Mouse (Mus musculus) liver, embryonic 14.5 days (tissue): Measurements from ENCODE around the gene Tmem106a. TPM values are rescaled to one million over a fixed set of nuclear protein-coding genes. Genes with fewer than 3 reads are reported as not detected.
"Not testable (repeated sequence)": the region's sequence is repeated elsewhere in the genome, so short reads cannot be mapped to it uniquely, and the experiment has no call there.

Experiments used
- ATAC-seq: fragments of 200-750 bp; cut with Nextera tagmentation; 2 replicates; pipeline ENCODE4 v1.8.0; 2017; ENCODE audit warnings: moderate number of reproducible peaks, mild to moderate bottlenecking, moderate library complexity; ENCODE audit not compliant: insufficient read depth
- DNase-seq, 3 experiments: peaks; one replicate each; pipeline ENCODE4 v3.0.0-alpha.2; 2012 to 2013; ENCODE audit warnings: low read depth in 3 of 3, low spot score in 3 of 3
- H3K27ac ChIP-seq: fragments of 300-500 bp; sonication (generic); 2 replicates; pipeline ENCODE4 v1.5.1; 2014; ENCODE audit warnings: moderate library complexity, mild to moderate bottlenecking, control low read depth, inconsistent platforms
- H3K27me3 ChIP-seq: fragments of 300-500 bp; sonication (generic); 2 replicates; pipeline ENCODE4 v1.6.1; 2014; ENCODE audit warnings: mild to moderate bottlenecking, low read length, moderate library complexity; ENCODE audit not compliant: control insufficient read depth, insufficient read depth
- H3K36me3 ChIP-seq: fragments of 300-500 bp; sonication (generic); replicated peaks from 2 replicates; pipeline ENCODE4 v1.6.1; 2014; ENCODE audit warnings: low read depth; ENCODE audit not compliant: control insufficient read depth, insufficient read depth
- H3K4me1 ChIP-seq, 2 experiments: fragments of 200-500 bp in 1 of 2; fragments of 300-500 bp in 1 of 2; sonication (generic) in 1 of 2; replicated peaks; 2 replicates each; pipeline ENCODE4 v1.6.1; 2012 to 2014; ENCODE audit warnings: antibody characterized with exemption in 1 of 2, inconsistent platforms in 1 of 2, low read length in 1 of 2; ENCODE audit not compliant: control insufficient read depth in 2 of 2, insufficient read depth in 2 of 2
- H3K4me2 ChIP-seq: fragments of 300-500 bp; sonication (generic); 2 replicates; pipeline ENCODE4 v1.6.1; 2014; ENCODE audit warnings: low read depth, mild to moderate bottlenecking, control low read depth, moderate library complexity
- H3K4me3 ChIP-seq, 2 experiments: fragments of 200-500 bp in 1 of 2; fragments of 300-500 bp in 1 of 2; sonication (generic) in 1 of 2; 2 replicates each; pipeline ENCODE4 v1.5.1; 2012 to 2014; ENCODE audit warnings: low read depth in 2 of 2, low read length in 2 of 2, mild to moderate bottlenecking in 2 of 2, control low read depth in 1 of 2, inconsistent platforms in 1 of 2, moderate library complexity in 1 of 2; ENCODE audit not compliant: insufficient read depth in 1 of 2
- H3K9ac ChIP-seq: fragments of 300-500 bp; sonication (generic); replicated peaks from 2 replicates; pipeline ENCODE4 v1.6.1; 2014; ENCODE audit warnings: mild to moderate bottlenecking, control low read depth, moderate library complexity
- H3K9me3 ChIP-seq: fragments of 300-500 bp; sonication (generic); 2 replicates; pipeline ENCODE4 v1.6.1; 2016; ENCODE audit warnings: low read length, mixed read lengths; ENCODE audit not compliant: control insufficient read depth
- CTCF ChIP-seq: IDR thresholded peaks from 2 replicates; pipeline ENCODE4 v1.5.1; 2016; ENCODE audit warnings: antibody characterized with exemption, low read depth, control low read depth
- EP300 ChIP-seq: IDR thresholded peaks from 2 replicates; pipeline ENCODE4 v1.6.1; 2016; ENCODE audit warnings: antibody characterized with exemption, low read depth
- WGBS: fragments of 180-500 bp; shearing (Covaris S2); extraction: QIAGEN DNeasy Blood & Tissue Kit; methylation state at CpG from one replicate; pipeline ENCODE4 v1.1.7; 2014; ENCODE audit not compliant: insufficient replicate concordance; 5-methylcytosine and 5-hydroxymethylcytosine counted together
- polyA plus RNA-seq, 2 experiments: library from polyadenylated mRNA; depleted of rRNA in 1 of 2; stranded (reverse) in 1 of 2; unstranded in 1 of 2; fragments of >200 nt; fragmentation: Nextera tagmentation in 1 of 2; extraction: Ambion mirVana in 1 of 2; gene quantifications; 2 replicates each; pipeline versions ENCODE4 v1.2.1 to v1.2.3; 2012 to 2014

Gene Tmem106a
- polyA plus RNA-seq, 2 experiments: 5.4 to 7.3 TPM

DNA sequence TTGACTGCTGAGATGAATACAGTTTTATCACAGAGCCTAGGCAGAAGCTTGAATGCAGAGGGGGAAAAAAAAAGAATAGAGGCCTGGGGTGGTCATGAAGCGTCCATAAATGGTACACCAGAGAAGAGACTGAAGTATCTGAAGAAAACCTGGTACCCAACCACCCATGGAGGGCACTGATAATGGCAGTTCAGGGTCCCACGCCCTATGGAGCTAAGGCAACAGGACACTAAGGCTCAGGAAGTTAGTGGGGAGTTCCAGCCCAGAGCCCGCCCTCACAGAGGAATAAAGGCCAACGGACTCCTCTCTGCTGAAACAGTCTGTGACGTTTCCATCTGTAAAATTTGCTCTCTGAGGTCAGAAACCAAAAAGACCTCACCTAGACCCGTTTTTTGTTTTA, 33.3 kb downstream of the Tmem106a start:
- no peak overlapping the region; the same call in 1 of the 2 replicates for H3K9ac ChIP-seq
- peak in 1 of 3 experiments; percentile 47 for DNase-seq
- H3K4me2 ChIP-seq: peak overlapping the region; percentile 23
- H3K36me3 ChIP-seq: no peaks in the 10 kb centered on the region
- 20% methylated on average over 6 of the region's 6 CpGs for WGBS
- peak overlapping the region; percentile 48 for H3K27ac ChIP-seq
- TF ChIP-seq CTCF (no peak), EP300 (peak; percentile 47)
- peaks cover 35 to 48% of the 10 kb centered on the region in 2 experiments for H3K4me1 ChIP-seq
- no peak overlapping the region for H3K4me3 ChIP-seq
- no peaks in the 10 kb centered on the region for H3K9me3 ChIP-seq
- no peaks in the 10 kb centered on the region for H3K27me3 ChIP-seq
- ATAC-seq: peak; percentile 78

DNA sequence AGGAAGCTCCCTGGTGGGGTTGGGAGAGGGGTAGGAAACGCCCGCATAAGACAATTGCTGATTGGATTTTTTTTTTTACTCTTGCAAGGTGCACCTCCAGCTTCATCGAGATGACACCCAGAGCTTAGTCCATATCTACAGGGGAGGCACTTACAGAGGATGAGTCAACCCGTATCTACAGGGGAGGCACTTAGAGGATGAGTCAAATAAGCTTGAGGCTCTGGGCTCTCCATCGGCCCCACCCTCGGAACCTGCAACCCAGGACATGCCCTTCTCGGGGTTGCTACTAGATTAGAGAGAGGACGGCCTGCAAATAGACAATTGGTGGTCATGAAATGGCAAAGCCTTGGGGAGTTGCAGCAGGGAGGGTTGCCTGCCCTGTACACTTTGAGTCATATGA, 34.1 kb downstream of the Tmem106a start:
- Histone ChIP-seq H3K27me3 (no peaks in the 10 kb centered on the region), H3K27ac (peak overlapping the region; percentile 48), H3K36me3 (no peaks in the 10 kb centered on the region), H3K4me2 (peak overlapping the region; percentile 23), H3K4me1 (peaks cover 35 to 43% of the 10 kb centered on the region in 2 experiments), H3K9me3 (no peaks in the 10 kb centered on the region), H3K4me3 (no peak overlapping the region), H3K9ac (no peak overlapping the region; the same call in 1 of the 2 replicates)
- DNase-seq (peak in 1 of 3 experiments; percentile 24), ATAC-seq (peak; percentile 59)
- no peak for TF ChIP-seq EP300
- no peak for TF ChIP-seq CTCF
- 43% methylated on average over 8 of the region's 8 CpGs for WGBS

DNA sequence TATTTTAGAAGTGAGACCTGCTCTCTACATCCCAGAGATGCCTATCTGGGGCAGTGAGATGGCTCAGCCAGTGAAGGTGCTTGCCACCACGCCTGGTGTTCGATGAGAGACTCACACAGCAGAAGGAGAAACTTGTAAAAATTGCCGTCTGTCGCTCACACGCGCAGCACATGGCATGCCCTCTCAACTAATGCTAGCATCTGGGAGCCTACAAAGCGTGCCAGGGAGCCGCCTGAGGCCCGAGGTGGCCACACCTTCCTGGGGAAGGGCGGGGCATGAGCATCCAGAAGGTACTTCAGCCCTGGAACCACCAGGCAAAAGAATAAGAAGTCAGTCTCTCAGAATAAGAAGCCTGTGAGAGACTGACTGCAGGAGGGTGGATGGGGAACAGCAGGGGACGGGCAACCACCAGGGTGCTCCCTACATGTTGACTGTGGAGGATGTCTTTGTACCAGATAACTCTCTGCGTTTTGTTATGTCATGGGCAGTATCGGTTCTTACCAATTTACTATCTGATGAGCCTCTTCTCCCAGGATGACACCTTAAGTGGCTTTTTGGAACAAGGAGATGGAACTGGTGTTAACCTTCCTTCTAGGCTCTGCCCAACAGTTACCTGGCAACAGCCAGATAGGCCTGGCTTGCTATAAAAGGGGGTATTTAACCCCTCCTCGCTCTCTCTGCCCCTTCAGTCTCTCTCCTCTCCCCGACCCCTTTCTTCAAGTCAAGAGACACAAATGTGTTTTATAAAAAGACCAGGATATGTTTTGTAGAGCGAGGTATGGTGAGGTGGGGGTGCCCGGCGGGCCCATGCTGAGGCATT, 35.1 kb downstream of the Tmem106a start:
- Histone ChIP-seq H3K27ac (peak overlapping the region; percentile 31), H3K27me3 (no peaks in the 10 kb centered on the region), H3K4me2 (peak overlapping the region; percentile 13), H3K36me3 (no peaks in the 10 kb centered on the region), H3K4me1 (peaks cover 35 to 43% of the 10 kb centered on the region in 2 experiments), H3K9ac (0 out of 2 replicates have a peak overlapping the region, but pooled peaks have one; percentile 9), H3K4me3 (no peak overlapping the region), H3K9me3 (no peaks in the 10 kb centered on the region)
- DNase-seq (peak in 1 of 3 experiments; percentile 41), ATAC-seq (peak; percentile 34; the same call in 1 of the 2 replicates)
- WGBS: 29% methylated on average over 18 of the region's 18 CpGs
- TF ChIP-seq EP300 (no peak), CTCF (0 out of 2 replicates have a peak, but pooled peaks have one; percentile 29)

- TF ChIP-seq EP300 (no peak), CTCF (no peak)
- ATAC-seq (no peak), DNase-seq (peak in 2 of 3 experiments; percentile 67 to 68)
- no peak overlapping the region for H3K9ac ChIP-seq
- peak overlapping the region; percentile 13; the same call in 1 of the 2 replicates for H3K4me2 ChIP-seq
- H3K9me3 ChIP-seq: no peaks in the 10 kb centered on the region
- H3K27me3 ChIP-seq: no peaks in the 10 kb centered on the region
- H3K4me3 ChIP-seq: no peak overlapping the region
- H3K4me1 ChIP-seq: peaks cover 35 to 43% of the 10 kb centered on the region in 2 experiments
- no peaks in the 10 kb centered on the region for H3K36me3 ChIP-seq
- no peak overlapping the region; the same call in 1 of the 2 replicates for H3K27ac ChIP-seq
- WGBS: 15% methylated on average over 8 of the region's 8 CpGs
Measured at GRCm38 (mm10) chr11:101617849-101618248, 35.8 kb downstream of the Tmem106a start.

DNA sequence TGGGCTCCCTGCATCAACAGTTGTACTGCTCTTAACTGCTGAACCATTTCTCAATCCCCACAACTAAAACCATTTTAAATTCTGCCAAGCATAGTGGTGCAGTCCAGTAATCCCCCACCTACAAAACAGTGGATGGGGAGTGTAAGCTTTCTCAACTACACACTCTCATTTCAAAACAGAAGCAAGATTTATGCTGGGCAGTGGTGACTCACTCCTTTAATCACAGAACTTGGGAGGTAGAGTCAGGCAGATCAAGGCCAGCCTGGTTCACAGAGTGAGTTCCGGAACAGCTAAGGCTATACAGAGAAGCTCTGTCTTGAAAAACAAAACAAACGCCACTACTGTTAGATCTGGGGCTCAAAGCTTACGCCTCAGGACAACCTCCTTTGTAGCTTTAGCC, 36.6 kb downstream of the Tmem106a start:
- ATAC-seq: no peak
- TF ChIP-seq CTCF (no peak), EP300 (no peak)
- Histone ChIP-seq H3K4me2 (no peak overlapping the region), H3K4me1 (peaks cover 35 to 43% of the 10 kb centered on the region in 2 experiments), H3K9ac (no peak overlapping the region), H3K4me3 (no peak overlapping the region), H3K36me3 (no peaks in the 10 kb centered on the region), H3K9me3 (no peaks in the 10 kb centered on the region), H3K27ac (no peak overlapping the region), H3K27me3 (no peaks in the 10 kb centered on the region)
- no peak for DNase-seq
- WGBS: 75% methylated on average over 3 of the region's 3 CpGs

DNA sequence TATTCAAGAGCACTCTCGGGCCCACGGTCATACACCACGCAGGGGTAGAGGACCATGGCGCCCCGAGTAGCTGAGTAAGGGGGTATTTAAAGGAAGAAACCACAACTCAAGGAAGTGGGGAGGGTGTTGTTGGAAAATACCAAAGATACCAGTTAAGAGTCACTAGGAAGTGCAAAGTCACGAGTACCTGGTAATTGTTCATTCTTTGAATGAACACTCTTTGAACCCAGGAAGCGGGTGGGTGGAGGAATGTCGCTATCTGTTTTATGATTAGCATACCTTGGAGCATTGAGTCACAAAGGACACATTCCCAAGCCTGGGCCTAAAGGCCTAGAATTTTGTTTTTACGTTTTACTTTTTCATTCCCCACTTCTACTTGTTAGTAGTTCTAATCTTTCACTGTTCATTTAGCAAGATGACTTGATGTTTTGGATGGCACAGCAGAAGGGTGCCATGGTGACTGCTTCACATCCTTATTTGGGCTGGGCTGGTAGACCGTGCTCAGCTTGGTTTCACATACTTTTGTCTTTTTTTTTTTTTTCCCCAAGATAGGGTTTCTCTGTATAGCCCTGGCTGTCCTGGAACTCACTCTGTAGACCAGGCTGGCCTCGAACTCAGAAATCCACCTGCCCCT, 38.1 kb downstream of the Tmem106a start:
- H3K27me3 ChIP-seq, H3K4me3 ChIP-seq: not testable (repeated sequence)

More for the DNA sequence above, 38.1 kb downstream of the Tmem106a start:
- H3K4me2 ChIP-seq, H3K9me3 ChIP-seq, ATAC-seq, H3K27ac ChIP-seq, H3K36me3 ChIP-seq, H3K9ac ChIP-seq, DNase-seq: not testable (repeated sequence)
- H3K4me1 ChIP-seq: peaks cover 31 to 32% of the 10 kb centered on the region in 2 experiments
- WGBS: 63% methylated on average over 11 of the region's 11 CpGs
